Mouse (Mus musculus) embryo, embryonic 11 days (tissue): ENCODE measurements around the gene Snx29.

Source experiments
- DNase-seq: peaks from one replicate; pipeline ENCODE4 v3.0.0-alpha.2; 2015

The Snx29 gene

DNA sequence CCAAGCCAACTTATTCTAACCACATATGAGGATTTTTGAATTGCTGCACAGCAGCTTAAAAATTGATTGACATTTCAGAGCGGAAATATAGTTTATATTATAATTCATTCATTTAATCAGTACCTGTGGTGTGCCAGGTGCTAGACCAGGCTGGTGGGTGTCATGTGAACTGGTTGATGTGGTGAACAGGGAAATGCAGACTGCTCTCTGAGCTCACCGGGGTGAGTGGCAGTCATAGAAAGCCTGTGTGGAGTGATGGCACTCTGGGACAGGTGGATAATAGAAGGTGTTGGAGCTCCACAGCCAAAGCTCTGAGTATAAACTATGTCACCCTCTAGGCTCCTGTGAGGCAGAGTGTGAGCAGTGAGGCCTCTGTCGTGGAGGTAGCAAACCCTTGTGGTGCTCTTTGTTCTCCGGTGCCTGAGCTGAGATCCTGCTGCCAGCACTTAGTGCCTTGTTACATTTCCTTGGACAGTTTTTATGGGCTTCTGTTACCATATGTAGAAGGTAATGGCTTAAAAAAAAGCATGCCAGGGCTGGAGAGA lies 324.1 kb downstream of the Snx29 start:
- DNase-seq = no peak

GRCm38 (mm10) chr16:11648169-11648688 lies 325.5 kb downstream of the Snx29 start:
- peak; percentile 40 for DNase-seq

DNA sequence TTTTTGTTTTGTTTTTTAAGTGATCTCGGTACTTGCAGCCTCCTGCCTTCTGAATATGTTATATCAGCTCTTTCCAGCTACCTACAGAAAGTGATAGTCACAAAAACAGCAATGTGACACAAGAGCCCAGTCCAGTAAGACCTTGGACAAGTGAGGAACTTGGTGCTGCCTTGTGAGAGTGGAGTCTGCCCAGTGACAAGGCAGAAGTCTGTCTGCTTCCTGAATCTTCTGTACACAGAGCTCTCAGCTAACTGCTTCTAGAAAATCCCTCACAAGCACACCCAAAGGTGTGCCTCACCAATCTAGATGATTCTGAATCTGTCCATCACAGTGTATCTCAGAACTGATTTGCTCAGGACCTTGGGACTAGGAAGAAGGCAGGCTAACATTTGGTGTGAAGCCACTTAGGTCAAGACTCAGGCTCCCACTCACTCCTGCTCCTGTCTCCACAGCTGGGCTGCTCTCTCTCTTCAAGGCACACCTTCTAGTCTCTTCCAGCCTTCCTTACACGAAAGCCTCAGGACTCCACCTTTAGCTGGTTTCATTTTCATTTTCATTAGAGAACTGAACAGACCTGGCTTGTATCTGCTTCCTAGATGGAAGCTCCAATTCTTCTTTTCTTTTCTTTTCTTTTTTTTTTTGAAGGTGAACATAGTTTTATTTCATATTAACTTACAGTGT lies 330.1 kb downstream of the Snx29 start:
- DNase-seq = no peak

DNA sequence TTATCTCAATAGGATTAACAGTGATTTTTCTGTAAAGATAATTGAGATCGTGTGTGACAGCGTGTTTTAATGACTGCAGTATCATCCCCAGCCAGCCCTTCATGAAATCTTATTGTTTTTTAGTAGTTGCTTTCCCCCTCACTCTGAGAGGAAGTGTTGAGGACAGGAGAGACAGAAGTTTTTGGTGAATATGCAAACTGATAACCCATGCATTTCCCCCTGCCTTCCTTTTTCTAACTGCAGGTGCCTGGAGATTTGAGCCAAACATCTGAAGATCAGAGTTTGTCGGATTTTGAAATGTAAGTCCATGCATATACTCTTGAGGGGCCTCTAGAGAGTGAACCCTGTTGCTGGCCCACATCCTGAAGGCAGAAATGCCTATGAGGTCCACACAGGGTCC lies 333.2 kb downstream of the Snx29 start:
- no peak for DNase-seq

DNA sequence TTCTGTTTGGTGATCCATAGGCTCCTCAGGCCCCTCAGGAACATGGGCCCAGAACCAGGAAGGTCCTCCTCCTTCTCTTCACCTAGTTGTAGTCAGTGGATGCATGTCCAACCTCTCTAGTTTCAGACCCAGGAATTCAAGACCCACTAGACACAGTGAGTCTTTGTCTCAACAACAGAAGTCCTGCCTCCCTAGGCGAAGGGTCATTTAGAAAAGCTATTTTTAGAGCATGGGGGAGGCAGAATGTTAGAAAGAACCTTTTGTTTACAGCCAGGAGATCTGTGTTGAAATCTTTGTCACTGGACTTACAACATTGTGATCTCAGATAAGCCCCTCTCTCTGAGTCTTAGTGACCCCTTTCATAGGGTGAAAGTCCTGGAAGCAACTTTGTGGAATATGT lies 334.4 kb downstream of the Snx29 start:
- peak; percentile 30 for DNase-seq

- no peak for DNase-seq
Observed at GRCm38 (mm10) chr16:11659111-11659720, 336.5 kb downstream of the Snx29 start.

DNA sequence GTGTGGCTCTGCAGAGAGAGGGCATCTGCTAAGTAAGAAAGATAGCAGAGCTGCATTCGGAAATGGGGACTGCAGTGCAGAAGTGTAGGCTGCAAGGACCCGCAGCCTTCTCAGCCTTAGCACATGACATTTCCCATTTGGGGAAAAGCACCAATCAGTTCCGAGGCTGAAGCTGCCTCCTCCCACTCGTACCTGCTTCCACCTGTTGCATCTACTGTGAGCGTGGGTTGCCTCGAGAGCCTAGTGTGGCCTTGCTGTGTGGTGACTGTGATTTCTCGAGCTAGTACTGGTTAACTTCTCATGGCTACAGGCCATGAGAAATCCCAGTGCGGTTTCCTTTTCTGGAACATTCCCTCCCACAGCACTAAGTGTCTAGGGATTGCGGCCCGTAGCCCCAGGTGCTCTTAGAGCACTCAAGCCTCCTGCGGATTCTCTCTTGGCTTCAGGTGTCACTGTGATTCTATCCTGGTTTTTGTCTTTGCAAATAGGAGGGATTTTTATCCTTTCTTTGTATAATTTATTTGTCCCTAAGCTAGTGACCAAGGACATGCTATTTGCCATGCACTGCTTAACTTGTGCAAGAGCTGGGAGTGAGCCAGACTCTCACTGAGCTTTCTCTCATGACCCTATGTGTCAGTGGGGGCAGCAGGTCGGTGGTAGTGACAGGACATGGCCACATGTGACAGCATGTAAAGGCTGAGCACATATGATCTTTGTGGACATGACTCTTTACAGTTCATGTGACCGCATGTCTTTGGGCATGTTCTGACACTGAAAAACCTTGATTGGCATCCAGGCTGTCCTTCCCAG lies 342.4 kb downstream of the Snx29 start:
- DNase-seq = no peak

GRCm38 (mm10) chr16:11665869-11666268 lies 343.2 kb downstream of the Snx29 start:
- DNase-seq = no peak

- no peak for DNase-seq
Observed at GRCm38 (mm10) chr16:11668375-11668774, 345.7 kb downstream of the Snx29 start.

- DNase-seq = no peak
Observed at GRCm38 (mm10) chr16:11668878-11669277, 346.2 kb downstream of the Snx29 start.

- no peak for DNase-seq
Observed at GRCm38 (mm10) chr16:11670251-11670970, 347.7 kb downstream of the Snx29 start.

- DNase-seq = no peak
Observed at GRCm38 (mm10) chr16:11670971-11671310, 348.2 kb downstream of the Snx29 start.

GRCm38 (mm10) chr16:11676006-11676405 lies 353.3 kb downstream of the Snx29 start:
- DNase-seq = no peak

- DNase-seq = no peak
Observed at GRCm38 (mm10) chr16:11685264-11685663, 362.6 kb downstream of the Snx29 start.

GRCm38 (mm10) chr16:11685735-11686340 lies 363.1 kb downstream of the Snx29 start:
- DNase-seq = no peak

- DNase-seq = no peak
Observed at GRCm38 (mm10) chr16:11687836-11688235, 365.1 kb downstream of the Snx29 start.

GRCm38 (mm10) chr16:11688281-11689005 lies 365.7 kb downstream of the Snx29 start:
- no peak for DNase-seq

DNA sequence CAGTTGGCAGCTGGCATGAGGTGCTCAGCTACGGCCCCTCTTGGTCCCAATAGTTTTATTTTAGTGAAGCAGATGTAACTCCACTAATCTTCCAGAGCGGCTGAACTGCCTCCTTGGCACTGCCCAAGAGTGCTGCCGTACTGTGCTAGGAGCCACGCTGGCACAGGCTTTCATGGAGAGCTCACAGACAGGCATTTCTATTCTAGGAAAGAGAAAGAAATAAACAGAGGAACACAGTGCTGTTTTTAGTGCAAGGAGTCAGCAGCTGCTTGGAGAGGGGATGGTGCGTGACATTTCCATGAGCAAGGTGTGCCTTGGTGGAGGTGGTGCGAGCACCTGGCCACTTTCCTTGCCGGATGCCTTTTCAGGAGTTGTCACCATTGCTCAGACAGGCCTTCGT lies 367.4 kb downstream of the Snx29 start:
- no peak for DNase-seq

DNA sequence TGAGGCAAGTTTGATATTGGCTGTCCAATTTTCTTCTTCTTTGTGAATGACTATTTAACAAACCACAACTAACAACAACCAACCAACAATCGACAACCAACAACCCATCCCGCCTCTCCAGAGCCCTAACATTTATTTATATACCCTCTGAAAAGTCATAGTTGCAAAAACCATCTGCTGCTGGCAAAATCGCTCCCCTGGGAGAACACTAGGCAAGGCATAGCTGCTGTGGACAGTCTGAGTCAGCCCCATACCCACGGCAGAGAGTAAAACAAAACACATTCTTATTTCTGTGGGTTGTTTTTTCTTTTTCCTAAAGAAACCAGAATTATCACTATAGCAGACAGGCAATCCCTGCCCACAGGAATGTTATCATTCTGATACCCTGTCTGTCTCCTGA lies 368.0 kb downstream of the Snx29 start:
- DNase-seq = no peak

DNA sequence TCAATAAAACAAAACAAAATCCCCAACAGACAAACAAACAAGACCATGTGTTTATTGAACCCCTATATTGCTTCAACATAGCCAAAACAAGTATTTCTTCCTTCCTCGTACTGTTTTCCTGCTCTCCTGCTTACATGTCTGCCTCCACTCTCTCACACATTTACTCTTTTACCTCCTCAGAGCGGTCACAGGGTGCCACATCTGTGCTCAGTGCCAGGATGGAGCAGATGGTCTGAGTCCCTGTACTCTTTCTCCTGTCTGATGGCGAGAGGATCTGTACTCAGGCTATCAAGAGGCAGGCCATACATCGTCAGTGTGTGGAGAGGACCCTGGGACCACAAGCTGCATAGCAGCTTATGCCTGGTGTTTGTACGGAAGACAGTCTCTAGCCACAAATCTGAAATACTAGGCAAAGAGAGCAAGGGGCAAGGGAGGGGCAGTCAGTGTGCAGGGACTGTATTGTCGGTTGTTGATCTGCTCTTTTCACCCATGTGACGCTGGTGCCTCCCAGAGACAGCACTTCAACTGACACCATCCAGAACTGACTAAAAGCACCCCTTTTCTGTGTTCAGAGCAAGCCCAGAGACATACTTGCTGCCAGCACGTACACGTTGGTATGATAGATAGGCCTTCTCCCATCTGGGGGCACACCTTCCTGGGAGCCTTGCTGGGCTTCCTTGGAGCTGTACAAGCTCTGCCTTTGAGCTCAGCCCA lies 368.9 kb downstream of the Snx29 start:
- DNase-seq = no peak

GRCm38 (mm10) chr16:11692744-11693143 lies 370.0 kb downstream of the Snx29 start:
- DNase-seq = no peak
